Mouse (Mus musculus) frontal cortex, adult (tissue): ENCODE measurements around the gene Cdon.

Experiments used
- ATAC-seq: cut with Nextera tagmentation; 2 replicates; pipeline ENCODE4 v1.9.2; 2017; ENCODE audit warnings: mild to moderate bottlenecking, moderate library complexity, mixed read lengths; ENCODE audit not compliant: low TSS enrichment

Cdon gene

DNA sequence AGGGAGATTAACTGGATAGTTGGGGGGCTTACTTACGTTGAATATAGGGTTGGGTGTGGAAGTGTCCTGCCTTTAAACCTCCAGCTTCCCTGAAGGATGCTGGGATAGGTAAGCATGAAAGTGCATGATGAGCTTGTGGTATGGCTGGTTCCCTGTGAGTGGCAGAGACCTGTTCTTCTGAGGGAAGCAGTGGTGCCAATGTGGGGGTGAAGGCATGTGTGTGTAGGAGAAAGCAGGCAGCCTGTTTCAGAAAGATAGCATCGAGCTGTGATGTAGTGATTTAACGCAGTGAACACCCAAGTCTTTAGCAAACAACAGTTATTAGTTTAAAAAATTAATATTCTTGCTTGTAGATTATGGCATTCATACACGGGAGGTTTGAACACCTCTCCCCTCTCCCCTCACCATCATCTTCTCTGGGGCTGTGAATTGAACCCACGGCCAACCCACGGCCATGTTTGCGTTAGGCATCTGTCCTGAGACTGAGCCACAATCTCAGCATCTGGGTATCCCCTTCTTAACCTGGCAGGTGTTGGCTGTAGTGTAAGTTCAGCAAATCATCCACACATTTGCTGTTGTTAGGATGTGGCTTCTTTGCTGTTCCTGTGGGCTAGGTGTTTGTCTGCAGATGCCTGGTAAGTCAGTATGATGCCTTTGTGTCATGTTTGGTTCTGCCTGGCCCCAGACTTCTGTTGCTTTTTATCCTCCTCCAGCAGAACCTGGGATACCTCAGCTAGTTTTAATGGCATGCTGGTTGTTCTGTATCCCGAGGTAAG is 17.5 kb downstream of the Cdon start:
- ATAC-seq: peak; percentile 82

DNA sequence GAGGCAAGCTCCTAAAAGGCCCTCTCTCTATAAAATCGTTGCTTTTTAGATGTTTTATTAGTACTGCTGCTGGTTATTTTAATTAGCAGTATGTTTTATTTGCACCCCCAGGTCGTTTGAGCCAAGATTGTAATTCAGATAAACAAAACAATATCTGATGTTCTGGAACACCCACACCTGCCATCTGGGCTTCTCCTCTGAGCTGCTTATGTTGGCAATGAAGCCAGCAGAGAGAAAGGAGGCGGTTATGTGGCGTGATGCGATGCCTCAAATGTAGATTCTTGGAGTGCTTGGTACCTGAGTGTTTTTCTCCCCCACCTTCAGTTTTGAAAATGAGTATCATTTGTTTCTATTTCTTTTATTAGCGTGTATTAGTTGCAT is 18.1 kb downstream of the Cdon start:
- peak; percentile 92 for ATAC-seq

DNA sequence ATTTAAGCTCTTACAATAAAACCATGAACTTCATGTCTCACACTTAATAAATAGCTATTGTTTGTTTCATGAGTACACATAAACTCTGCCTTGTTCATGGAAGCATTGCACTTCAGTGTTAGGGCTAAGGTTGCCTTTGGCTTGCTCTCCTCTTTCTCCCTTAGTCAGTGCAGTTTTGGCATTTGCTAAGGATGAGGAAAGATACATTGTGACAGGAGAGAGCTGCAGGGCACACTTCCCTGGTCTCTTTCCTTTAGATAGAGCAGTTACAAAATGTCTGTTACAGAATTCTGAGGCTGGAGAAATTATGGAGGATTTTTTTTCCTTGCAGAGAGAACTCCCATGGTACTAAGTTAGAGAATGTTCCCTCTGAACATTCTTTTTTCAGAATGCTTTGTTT is 18.8 kb downstream of the Cdon start:
- 0 out of 2 replicates have a peak, but pooled peaks have one; percentile 20 for ATAC-seq

DNA sequence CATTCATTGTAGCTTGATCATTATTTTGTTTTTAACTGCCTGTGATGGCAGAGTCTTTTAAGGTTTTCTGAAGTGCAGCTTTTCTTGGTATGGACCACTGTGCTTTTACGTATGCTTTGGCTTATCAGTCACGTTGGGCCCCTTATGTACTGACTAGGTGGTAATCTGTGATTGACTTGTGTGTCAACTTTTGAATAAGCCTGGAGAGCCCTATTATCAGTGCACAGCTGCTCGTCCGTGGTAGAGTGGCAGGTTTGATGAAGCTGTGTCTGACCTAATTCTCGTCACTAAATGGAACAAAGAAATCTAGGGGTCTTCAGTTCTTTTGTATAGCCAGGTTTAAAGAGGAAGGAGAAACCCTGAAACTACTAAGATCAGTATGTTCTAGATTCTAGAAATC is 21.5 kb downstream of the Cdon start:
- no peak for ATAC-seq

DNA sequence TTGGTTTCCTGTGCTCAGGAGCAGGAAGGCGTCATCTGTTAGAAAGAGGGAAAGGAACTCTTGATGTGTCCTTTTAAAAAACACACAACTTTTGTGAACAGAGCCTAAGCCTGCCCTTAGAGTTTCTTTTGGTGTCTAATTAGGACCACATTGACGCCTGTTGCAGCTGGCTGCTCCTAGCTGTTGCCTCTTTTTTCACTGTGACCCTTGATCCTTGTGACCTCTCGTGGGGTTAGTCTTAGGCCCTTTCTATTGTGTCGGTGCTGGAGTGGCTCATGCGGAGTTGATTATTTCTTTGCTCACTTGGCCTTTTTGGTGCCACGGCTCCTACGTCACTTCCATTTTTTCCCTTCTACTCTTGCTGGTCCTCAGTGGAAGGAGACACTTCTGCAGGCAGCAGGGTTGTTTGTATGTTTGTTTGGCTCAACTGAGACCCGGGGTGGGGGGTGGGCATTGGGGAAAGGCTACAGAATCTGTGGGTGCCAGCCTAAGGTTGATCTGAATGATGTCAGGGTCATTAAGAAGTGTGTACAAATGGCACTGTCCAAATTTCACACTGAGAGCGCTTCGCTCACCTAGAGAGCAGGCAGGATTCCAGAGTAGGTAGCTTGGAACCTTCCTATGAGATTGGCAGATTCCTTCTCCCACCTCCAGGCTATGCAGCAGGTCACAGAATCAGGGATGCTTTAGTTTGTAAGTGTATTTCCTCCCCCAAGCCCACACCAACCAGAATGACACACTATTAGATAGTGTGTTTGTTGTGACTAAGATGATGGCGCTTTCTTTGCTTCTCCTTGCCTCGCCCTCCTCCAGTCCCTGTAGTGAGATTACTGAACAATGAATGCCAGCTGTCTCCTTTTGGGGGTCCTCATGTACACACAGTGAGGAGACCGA is 22.9 kb downstream of the Cdon start:
- no peak for ATAC-seq

DNA sequence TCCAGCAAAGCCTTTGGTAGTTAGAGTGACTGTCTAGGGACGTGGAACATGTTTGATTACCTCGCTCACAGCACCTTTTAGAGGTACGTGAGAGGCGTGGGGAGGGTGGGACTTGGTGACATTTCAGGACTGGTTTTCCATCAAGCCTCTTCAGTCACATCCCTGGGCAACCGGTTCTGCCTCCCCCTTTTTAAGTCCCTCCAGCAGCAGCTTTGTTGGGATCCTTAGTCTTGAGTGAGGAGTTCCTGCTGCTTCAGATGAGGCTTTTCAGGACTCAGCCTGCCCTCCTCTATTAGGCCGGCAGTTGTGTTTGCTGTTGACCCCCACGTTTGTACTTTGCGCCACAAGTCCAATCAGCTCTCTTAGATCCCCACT is 23.6 kb downstream of the Cdon start:
- ATAC-seq: no peak

DNA sequence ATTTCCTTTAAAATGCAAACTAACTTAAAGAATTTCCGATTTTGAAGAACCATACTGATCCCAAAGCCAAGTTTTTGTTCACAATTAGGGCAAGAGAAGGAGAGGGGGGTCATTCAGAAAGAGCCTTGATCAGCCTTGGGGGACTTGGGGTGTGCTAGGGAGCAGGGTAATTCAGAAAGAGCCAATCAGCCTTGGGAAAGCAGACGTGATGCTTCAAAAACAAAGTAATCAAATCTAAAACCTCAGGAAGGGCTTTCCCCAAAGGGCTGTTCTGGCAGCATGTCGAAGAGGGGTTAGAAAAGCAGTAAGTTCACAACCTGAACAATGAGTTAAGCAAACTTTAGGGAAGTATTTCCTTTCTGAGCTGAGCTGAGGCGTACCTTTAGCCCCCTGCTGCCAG is 26.0 kb downstream of the Cdon start:
- no peak for ATAC-seq

DNA sequence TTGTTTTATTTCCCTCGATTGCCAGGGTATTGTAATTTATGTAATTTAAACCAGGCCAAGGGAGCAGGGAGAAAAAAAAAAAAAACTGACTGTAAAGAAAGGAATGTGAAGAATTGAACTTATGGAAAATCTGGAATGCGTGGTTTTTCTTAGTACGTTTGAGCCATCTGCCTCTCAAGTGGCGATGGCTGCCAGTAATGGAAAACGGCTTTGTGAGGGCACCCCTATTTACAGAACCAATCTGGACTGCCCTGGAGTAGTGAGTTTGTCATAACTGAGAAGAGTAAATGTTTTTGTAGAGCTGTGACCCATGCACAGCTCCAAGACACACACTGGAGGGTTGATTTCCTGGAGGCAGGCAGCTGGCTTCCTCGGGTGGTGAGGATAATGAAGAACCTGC is 32.4 kb downstream of the Cdon start:
- no peak for ATAC-seq

DNA sequence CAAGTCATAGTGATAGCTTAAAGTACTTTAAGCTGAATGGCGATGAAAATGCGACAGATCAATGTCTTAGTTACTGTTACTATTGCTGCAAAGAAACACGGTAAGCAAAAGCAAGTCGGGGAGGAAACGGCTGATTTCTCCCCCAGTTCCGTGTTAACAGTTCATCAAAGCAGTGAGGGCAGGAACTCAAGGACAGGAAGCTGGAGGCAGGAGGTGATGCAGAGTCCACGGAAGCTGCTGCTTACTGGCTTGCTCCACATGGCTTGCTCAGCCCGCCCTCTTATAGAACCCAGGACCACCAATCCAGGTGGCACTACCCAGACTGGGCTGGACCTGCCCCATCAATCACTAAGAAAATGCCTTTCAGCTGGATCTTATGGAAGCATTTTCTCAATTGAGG is 38.7 kb downstream of the Cdon start:
- ATAC-seq: no peak

DNA sequence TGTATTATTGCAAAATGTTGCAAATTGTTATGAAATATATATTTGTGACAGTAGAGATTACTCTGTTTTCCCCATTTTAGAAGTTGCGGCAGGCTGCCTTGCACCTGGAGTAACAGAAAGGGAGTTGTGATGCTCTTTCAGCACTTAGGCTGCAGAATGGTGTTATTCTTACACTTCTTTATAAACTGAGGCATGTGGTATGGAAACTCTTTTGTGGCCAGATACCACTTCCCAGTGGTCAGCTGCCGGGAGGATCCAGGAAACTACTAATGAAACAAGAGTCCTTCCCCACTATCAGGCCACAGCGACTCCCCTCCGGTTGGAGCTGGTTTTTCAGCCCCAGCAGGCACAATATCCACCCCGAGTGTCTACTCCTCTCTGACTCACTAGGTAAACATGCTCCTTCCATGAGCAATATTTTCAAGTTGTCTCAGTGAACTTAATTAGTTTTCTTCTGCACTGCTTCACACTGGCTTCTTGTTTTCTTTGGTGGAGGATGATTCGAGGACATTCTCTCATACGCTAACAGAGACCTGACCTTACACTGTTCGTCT is 46.4 kb downstream of the Cdon start:
- no peak for ATAC-seq

DNA sequence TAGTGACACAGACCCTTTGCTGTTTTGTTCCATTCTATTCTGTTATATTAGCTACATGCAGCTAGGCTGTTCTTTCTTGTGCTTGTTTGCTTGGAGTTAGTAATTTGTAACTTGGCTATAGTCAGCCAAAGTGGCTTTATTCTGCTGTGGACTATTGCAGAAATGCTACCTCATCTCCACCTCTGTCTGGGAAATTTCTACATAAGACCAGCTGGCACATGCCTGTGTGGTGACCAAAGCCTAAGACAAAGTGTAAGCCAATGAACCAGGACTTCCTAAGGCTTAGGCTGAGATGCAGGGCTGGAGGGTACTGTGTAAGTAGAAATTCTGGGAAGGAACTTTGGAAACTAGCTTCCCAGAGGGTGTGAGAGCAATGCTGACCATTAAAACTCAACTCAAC is 48.0 kb downstream of the Cdon start:
- ATAC-seq: no peak

DNA sequence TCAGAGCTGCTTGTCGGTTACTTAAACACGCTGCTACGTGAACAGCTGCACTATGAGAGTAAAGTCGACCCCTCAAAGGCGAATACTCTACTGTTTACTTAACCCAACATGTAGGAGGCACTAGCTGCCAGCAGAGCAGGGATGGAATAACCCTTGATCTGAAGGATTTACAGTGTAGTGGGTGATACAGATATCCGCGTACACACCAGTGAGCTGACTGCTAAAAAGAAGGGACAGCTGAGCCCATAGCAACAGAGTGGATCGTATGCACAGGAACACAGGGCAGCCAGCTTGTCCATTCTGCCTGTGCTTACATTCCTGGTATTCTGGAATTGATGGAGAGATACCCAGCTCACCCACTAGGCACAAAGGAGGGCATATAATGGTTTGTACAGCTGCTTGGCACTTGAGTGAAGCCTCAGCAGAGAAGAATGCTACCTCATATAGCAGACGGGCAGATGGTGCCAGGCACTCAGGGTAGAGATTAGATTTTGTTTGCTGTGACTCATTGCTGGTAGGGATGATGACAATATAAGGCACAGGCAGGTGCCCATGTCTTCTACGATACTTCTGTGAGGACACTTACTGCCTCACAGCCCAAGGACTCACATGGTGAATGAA is 53.3 kb downstream of the Cdon start:
- ATAC-seq: peak; percentile 61

DNA sequence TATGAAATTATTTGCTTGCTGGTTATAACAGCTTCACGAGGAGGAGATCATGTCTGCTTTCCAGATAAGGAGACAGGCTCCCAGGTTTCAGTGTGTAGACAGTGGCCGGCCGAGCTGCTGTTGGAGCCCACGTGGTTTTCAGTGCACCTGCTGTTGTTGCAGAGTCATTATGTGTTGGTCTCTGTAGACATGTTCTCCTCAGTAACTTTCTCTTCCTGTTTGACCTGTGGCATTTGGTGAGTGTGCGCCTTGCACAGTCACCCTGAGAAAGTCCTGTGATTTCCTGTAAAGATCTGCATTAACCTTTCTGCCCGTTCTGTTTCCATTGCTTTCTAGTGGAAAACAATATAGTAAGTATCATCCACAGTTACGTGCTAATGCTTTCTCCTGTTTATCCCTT is 54.5 kb downstream of the Cdon start:
- ATAC-seq: no peak

DNA sequence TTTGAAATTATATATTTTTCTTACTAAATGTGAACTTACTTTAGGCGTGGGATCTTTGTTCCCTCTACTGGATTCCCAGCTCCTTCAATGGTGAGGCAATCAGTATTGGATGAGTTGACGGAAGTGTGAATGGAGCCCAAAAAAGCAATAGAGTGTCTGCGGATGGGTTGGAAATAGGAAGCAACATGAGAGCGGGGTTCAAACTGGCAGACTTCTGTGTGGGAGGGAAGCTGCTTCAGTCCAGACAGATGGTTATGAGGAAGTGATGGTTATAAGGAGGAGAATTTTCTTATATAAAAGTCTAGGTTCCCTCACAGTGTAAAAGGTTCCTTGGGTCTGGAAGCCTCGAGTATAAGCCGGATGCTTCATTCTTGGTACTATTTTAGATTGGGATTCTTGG is 58.5 kb downstream of the Cdon start:
- peak; percentile 98 for ATAC-seq

DNA sequence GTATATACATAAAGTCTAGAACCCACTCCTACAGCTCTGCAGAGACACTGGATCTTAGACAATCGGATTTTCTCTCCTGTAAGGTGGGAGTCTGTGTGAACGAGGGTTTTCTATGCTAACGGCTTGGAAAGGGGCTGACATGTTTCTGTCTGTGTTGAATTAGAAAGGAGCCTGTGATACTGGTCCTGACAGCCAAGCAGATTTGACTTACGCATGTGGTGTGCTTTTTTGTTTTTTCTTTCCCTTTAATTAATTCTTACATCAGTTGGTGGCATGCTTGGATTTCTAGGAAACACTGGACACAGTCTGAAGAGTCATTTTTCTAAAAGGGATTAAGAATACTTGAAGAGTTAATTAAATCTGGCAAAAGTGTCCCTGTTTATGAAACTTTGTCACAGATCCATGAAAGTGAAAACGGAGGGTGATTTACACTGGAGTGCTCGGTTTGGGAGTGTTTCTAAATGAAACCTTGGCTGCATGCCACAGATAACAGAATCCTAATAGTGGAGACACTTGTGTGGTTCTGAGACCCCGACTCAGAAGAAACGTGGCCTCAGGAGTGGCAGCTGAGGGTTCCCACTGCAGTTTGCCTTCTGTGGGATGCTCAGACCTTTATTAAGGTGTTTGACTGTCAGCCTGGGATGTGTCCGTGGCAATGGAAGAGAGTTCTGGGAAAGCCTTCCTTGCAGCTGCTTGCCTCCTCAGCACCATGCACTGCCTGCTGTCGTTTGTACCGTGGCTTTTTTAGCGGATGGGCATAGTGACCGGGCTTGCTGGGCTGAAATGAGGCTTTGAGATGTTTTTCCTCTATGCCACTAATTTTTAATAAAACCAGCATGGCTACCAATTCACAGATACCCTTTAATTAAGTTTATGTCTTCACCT is 61.3 kb downstream of the Cdon start:
- no peak for ATAC-seq

DNA sequence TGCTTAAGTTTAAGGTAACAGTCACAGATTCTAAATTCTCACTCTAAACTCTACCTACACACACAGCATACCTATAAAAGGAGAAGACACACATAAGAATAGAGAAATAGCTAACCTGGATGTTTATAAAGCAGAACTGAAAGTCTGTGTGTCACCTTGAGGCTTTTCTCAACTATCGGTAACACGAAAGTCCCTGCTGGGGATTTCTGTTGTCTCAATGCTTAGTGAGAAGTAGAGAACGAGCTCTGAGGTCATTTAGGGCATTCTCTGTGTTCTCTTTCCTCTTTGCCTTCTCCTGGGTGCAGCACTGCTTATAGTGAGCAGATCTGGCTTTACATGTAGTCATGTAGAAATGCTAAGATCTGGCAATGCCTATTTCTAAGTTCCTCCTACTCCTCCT is 63.0 kb downstream of the Cdon start:
- no peak for ATAC-seq

DNA sequence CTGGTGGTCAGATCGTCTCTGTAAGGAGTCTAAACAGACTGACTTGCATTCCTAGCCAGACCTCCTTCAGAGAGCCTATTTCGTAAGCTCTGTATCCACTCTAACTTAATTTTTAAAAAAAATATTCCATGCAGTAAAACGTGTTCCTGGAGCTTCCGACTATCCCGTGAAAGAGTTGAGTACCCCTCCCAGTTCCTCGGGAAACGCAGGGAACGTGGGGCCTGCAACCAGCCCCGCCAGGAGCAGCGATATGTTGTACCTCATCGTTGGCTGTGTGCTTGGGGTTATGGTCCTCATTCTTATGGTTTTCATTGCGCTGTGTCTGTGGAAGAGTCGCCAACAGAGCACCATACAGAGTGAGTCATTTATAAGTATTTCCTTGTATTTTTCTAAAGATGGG is 65.7 kb downstream of the Cdon start:
- ATAC-seq: no peak

DNA sequence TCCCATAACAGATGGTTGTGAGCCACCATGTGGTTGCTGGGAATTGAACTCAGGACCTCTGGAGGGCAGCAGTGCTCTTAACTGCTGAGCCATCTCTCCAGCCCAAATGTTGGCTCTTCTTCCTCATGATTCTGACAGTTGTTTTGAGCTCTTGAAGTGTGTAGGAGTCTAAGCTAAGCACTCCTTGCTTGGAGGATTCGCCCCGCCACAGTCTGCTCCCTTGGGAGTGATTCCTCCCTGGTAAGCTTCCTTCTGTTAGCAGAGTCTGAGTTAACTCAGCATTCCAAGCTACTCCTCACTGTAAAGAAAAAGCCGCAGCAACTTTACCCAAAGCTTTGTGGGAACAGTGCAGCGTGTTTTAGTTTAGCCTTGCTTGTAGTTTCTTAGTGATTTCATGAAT is 67.6 kb downstream of the Cdon start:
- peak; percentile 99 for ATAC-seq

DNA sequence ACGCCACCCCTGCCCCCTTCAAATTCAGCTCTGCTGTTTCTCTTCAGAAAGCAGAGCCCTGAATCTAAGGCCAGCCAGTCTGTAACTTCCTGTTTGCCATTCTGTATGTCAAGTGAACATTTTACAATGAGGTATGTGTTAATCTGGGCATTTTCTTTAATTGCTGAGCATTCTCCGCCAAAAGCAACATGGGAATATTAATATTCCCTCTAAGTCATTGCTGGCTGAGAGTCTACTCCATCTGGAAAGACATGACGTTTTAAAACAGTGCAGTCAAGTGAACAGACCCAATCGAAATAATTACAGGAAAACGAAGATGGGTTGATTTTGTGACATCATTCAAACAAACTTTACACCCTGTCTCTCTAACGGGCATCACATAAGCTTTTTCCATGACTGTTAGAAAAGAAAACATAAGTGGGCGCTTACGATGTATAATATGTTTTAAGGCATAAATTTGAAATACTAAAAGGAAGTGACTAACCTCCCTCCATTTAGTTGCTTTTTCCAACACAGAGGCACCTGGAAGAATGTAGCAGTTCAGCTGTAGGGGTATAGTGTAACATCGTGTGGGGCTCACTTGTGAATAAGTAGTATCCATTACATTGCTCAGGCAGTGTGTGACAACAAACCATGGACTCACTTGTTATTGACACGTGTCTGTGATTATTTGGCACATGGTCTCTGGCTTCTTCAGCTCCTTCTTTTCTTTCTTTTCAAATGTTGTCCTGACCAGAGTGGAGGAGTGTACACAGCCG is 70.4 kb downstream of the Cdon start:
- ATAC-seq: no peak

DNA sequence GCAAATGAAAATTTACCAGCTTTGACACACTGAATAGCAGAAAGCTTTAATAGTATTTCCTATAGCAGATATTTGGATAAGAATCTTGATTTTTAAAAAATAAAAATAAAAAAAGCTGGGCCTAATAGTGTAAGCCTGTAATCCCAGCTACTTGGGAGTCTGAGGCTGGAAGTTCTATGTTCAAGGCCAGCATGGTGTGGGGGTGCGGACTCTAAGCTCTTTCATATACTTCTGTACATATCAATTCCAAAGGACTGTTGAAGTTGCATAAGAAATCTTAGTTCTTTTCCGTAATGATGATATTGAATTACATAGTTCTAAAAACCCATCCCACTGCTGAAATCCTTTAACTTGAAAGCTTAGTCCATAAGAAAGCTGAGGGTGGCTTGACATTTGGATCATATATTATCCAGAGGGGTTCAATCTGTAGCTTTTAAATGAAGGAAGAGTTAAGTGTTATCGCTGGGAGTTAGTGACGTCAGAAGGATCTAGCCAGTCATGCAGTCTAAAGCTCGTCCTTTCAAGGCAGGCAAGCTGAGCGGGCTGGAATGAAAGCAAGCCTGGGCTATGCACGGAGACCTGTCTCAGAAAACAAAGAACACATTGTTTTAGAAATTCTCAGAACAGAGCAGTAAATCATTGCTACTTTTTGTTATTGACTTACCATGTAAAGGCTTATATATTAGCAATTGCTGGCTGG is 72.3 kb downstream of the Cdon start:
- ATAC-seq: no peak
